Mouse (Mus musculus) c-Kit-negative CD71-positive TER-119-positive erythroid progenitor cells, embryonic 14.5 days (primary cell): ENCODE data around the gene Whrn.

ENCODE experiments used
- DNase-seq: peaks from one replicate; pipeline ENCODE4 v3.0.0-alpha.2; 2013; ENCODE audit warnings: low read depth, low spot score

Gene Whrn

GRCm38 (mm10) chr4:63495915-63496278, at the start of gene Whrn:
Gene Whrn (minus strand): TSS chr4:63495991.
- DNase-seq: no peak

- no peak for DNase-seq
Measured at GRCm38 (mm10) chr4:63545231-63545958, 49.6 kb upstream of the Whrn start.

- peak; percentile 76 for DNase-seq
Measured at GRCm38 (mm10) chr4:63544494-63545230, 48.9 kb upstream of the Whrn start, which contains the start of gene Atp6v1g1. Gene Atp6v1g1 (plus strand): TSS chr4:63544772.

- DNase-seq: peak; percentile 24
Measured at GRCm38 (mm10) chr4:63543746-63544493, 48.1 kb upstream of the Whrn start.

GRCm38 (mm10) chr4:63542209-63542608, 46.4 kb upstream of the Whrn start:
- DNase-seq: no peak

GRCm38 (mm10) chr4:63537602-63538001, 41.8 kb upstream of the Whrn start:
- no peak for DNase-seq

GRCm38 (mm10) chr4:63530409-63530808, 34.6 kb upstream of the Whrn start:
- no peak for DNase-seq

- DNase-seq: no peak
Measured at GRCm38 (mm10) chr4:63528946-63529345, 33.2 kb upstream of the Whrn start.

GRCm38 (mm10) chr4:63525514-63525913, 29.7 kb upstream of the Whrn start:
- DNase-seq: no peak

- DNase-seq: no peak
Measured at GRCm38 (mm10) chr4:63521813-63522419, 26.1 kb upstream of the Whrn start.

- no peak for DNase-seq
Measured at GRCm38 (mm10) chr4:63515021-63515420, 19.2 kb upstream of the Whrn start.

GRCm38 (mm10) chr4:63514454-63514984, 18.7 kb upstream of the Whrn start:
- DNase-seq: no peak

GRCm38 (mm10) chr4:63512921-63513320, 17.1 kb upstream of the Whrn start:
- DNase-seq: no peak

- DNase-seq: peak; percentile 19
Measured at GRCm38 (mm10) chr4:63508232-63508631, 12.4 kb upstream of the Whrn start.

- DNase-seq: no peak
Measured at GRCm38 (mm10) chr4:63507478-63507877, 11.7 kb upstream of the Whrn start.

GRCm38 (mm10) chr4:63503949-63504348, 8.2 kb upstream of the Whrn start:
- no peak for DNase-seq

- DNase-seq: no peak
Measured at GRCm38 (mm10) chr4:63501050-63501449, 5.3 kb upstream of the Whrn start.

GRCm38 (mm10) chr4:63498346-63498745, 2.6 kb upstream of the Whrn start:
- no peak for DNase-seq

GRCm38 (mm10) chr4:63496312-63496711, 521 bp upstream of the Whrn start:
- DNase-seq: no peak

- no peak for DNase-seq
Measured at GRCm38 (mm10) chr4:63494967-63495914, 550 bp downstream of the Whrn start.
